Mouse (Mus musculus): ENCODE results near the gene Sct. TPM values are rescaled to one million over a fixed set of nuclear protein-coding genes. Genes with fewer than 3 reads are reported as not detected.
"Not testable (repeated sequence)": the region's sequence is repeated elsewhere in the genome, so short reads cannot be mapped to it uniquely, and the experiment has no call there.

Gene Sct
- polyA plus RNA-seq, 1 experiment from 2014 or later, result 2.7 TPM

GRCm38 (mm10) chr7:141263640-141264039, 15.3 kb downstream of the Sct start:
- no peaks in the 10 kb centered on the region for H3K9me3 ChIP-seq (replicated peaks)
- ATAC-seq (ENCODE audit: low FRiP score), result no peak
- peaks cover 61% of the 10 kb centered on the region for H3K36me3 ChIP-seq

GRCm38 (mm10) chr7:141261480-141261879, 17.5 kb downstream of the Sct start:
- no peak overlapping the region for H3K4me3 ChIP-seq
- H3K27ac ChIP-seq, result no peak overlapping the region
- no peaks in the 10 kb centered on the region for H3K9me3 ChIP-seq (replicated peaks)
- no peak for ATAC-seq (ENCODE audit: low FRiP score)
- peaks cover 83% of the 10 kb centered on the region for H3K36me3 ChIP-seq
- peaks cover 15% of the 10 kb centered on the region; the same call in 1 of the 2 replicates for H3K4me1 ChIP-seq
- H3K27me3 ChIP-seq, result no peaks in the 10 kb centered on the region; the same call in 1 of the 2 replicates
- H3K4me2 ChIP-seq (replicated peaks), result no peak overlapping the region
- H3K9ac ChIP-seq, result no peak overlapping the region
- 93% methylated on average over 3 of the region's 3 CpGs for WGBS

More at GRCm38 (mm10) chr7:141263640-141264039, 15.3 kb downstream of the Sct start:
- Histone ChIP-seq H3K4me2 (replicated peaks) (no peak overlapping the region), H3K27me3 (no peaks in the 10 kb centered on the region; the same call in 1 of the 2 replicates), H3K27ac (no peak overlapping the region), H3K4me3 (no peak overlapping the region), H3K9ac (no peak overlapping the region), H3K4me1 (peaks cover 15% of the 10 kb centered on the region; the same call in 1 of the 2 replicates)
- WGBS, result 90% methylated on average over 13 of the region's 13 CpGs

- H3K9me3 ChIP-seq (replicated peaks), result no peaks in the 10 kb centered on the region
- peaks cover 90% of the 10 kb centered on the region for H3K36me3 ChIP-seq
- H3K4me2 ChIP-seq (replicated peaks), result no peak overlapping the region
- H3K4me1 ChIP-seq, result no peaks in the 10 kb centered on the region
- no peak for ATAC-seq (ENCODE audit: low FRiP score)
- no peaks in the 10 kb centered on the region for H3K27me3 ChIP-seq
- no peak overlapping the region for H3K27ac ChIP-seq
- WGBS, result 92% methylated on average over 10 of the region's 10 CpGs
- H3K4me3 ChIP-seq, result no peak overlapping the region
- H3K9ac ChIP-seq, result no peak overlapping the region
Observed at GRCm38 (mm10) chr7:141256159-141256558, 22.8 kb downstream of the Sct start.

- H3K4me3 ChIP-seq; H3K27me3 ChIP-seq; H3K9ac ChIP-seq; ATAC-seq (ENCODE audit: low FRiP score); H3K4me1 ChIP-seq; H3K9me3 ChIP-seq (replicated peaks); H3K4me2 ChIP-seq (replicated peaks); H3K27ac ChIP-seq: not testable (repeated sequence)
- 90% methylated on average over 4 of the region's 4 CpGs for WGBS
- peaks cover 91% of the 10 kb centered on the region for H3K36me3 ChIP-seq
Observed at GRCm38 (mm10) chr7:141250486-141250885, 28.4 kb downstream of the Sct start.

GRCm38 (mm10) chr7:141231551-141231950, 47.4 kb downstream of the Sct start:
- Histone ChIP-seq H3K27me3 (no peaks in the 10 kb centered on the region), H3K4me2 (replicated peaks) (no peak overlapping the region), H3K36me3 (peaks cover 54% of the 10 kb centered on the region), H3K27ac (no peak overlapping the region), H3K9ac (no peak overlapping the region), H3K9me3 (replicated peaks) (no peaks in the 10 kb centered on the region), H3K4me1 (peaks cover 15% of the 10 kb centered on the region), H3K4me3 (no peak overlapping the region)
- 93% methylated on average over 9 of the region's 10 CpGs for WGBS
- ATAC-seq (ENCODE audit: low FRiP score), result no peak

GRCm38 (mm10) chr7:141231111-141231510, 47.8 kb downstream of the Sct start:
- WGBS, result 95% methylated on average over 3 of the region's 3 CpGs
- H3K27me3 ChIP-seq, result no peaks in the 10 kb centered on the region
- peaks cover 15% of the 10 kb centered on the region for H3K4me1 ChIP-seq
- peaks cover 51% of the 10 kb centered on the region for H3K36me3 ChIP-seq
- H3K27ac ChIP-seq, result no peak overlapping the region
- H3K4me3 ChIP-seq, result no peak overlapping the region
- no peak overlapping the region for H3K9ac ChIP-seq
- ATAC-seq (ENCODE audit: low FRiP score), result no peak
- H3K9me3 ChIP-seq (replicated peaks), result no peaks in the 10 kb centered on the region
- H3K4me2 ChIP-seq (replicated peaks), result no peak overlapping the region

GRCm38 (mm10) chr7:141230570-141230969, 48.4 kb downstream of the Sct start:
- Histone ChIP-seq H3K9me3 (replicated peaks) (no peaks in the 10 kb centered on the region), H3K27me3 (no peaks in the 10 kb centered on the region), H3K9ac (no peak overlapping the region), H3K4me3 (no peak overlapping the region), H3K4me1 (peaks cover 15% of the 10 kb centered on the region), H3K4me2 (replicated peaks) (peak overlapping the region; percentile 96), H3K36me3 (peaks cover 48% of the 10 kb centered on the region), H3K27ac (no peak overlapping the region)
- ATAC-seq (ENCODE audit: low FRiP score), result no peak
- 97% methylated on average over 4 of the region's 4 CpGs for WGBS

- peak overlapping the region; percentile 96 for H3K4me2 ChIP-seq (replicated peaks)
- H3K4me3 ChIP-seq, result peak overlapping the region; percentile 85
- peaks cover 15% of the 10 kb centered on the region for H3K4me1 ChIP-seq
- 57% methylated on average over 6 of the region's 6 CpGs for WGBS
- ATAC-seq (ENCODE audit: low FRiP score), result no peak
- H3K9me3 ChIP-seq (replicated peaks), result no peaks in the 10 kb centered on the region
- H3K36me3 ChIP-seq, result peaks cover 39% of the 10 kb centered on the region
- H3K27ac ChIP-seq, result no peak overlapping the region
- H3K9ac ChIP-seq, result peak overlapping the region; percentile 97
- H3K27me3 ChIP-seq, result no peaks in the 10 kb centered on the region
Observed at GRCm38 (mm10) chr7:141229702-141230101, 49.2 kb downstream of the Sct start.

Other genes starting within 250 kb of the Sct start
- gene B4galnt4, start 218.0 kb downstream of the Sct start, polyA plus RNA-seq (2016; fragmentation: Nextera tagmentation; extraction: Ambion mirVana), result 46.1 and 46.5 TPM in 2 replicates
- 3.1 and 4.5 TPM in 2 replicates for gene Pkp3, start 200.9 kb downstream of the Sct start, polyA plus RNA-seq (2016; fragmentation: Nextera tagmentation; extraction: Ambion mirVana)
- gene Sigirr, start 178.6 kb downstream of the Sct start, polyA plus RNA-seq (2016; fragmentation: Nextera tagmentation; extraction: Ambion mirVana), result 1.7 and 2.6 TPM in 2 replicates
- gene Ano9, start 161.3 kb downstream of the Sct start, polyA plus RNA-seq (2016; fragmentation: Nextera tagmentation; extraction: Ambion mirVana), result 0.59 and 0.81 TPM in 2 replicates
- 76.0 and 76.5 TPM in 2 replicates for gene Ptdss2, start 156.8 kb downstream of the Sct start, polyA plus RNA-seq (2016; fragmentation: Nextera tagmentation; extraction: Ambion mirVana)
- 61.0 and 61.9 TPM in 2 replicates for gene Rnh1, start 106.3 kb downstream of the Sct start, polyA plus RNA-seq (2016; fragmentation: Nextera tagmentation; extraction: Ambion mirVana)
- gene Hras, start 85.1 kb downstream of the Sct start, polyA plus RNA-seq (2016; fragmentation: Nextera tagmentation; extraction: Ambion mirVana), result 95.1 and 103 TPM in 2 replicates
- gene Lrrc56, start 85.0 kb downstream of the Sct start, polyA plus RNA-seq (2016; fragmentation: Nextera tagmentation; extraction: Ambion mirVana), result 10.8 and 12.2 TPM in 2 replicates
- gene Lmntd2, start 65.1 kb downstream of the Sct start, polyA plus RNA-seq (2016; fragmentation: Nextera tagmentation; extraction: Ambion mirVana), result 3.3 and 3.9 TPM in 2 replicates
- 34.7 and 35.6 TPM in 2 replicates for gene Rassf7, start 63.3 kb downstream of the Sct start, polyA plus RNA-seq (2016; fragmentation: Nextera tagmentation; extraction: Ambion mirVana)
- 95.5 and 99.3 TPM in 2 replicates for gene Phrf1, start 50.3 kb downstream of the Sct start, polyA plus RNA-seq (2016; fragmentation: Nextera tagmentation; extraction: Ambion mirVana)
- 1.1 and 1.5 TPM in 2 replicates for gene Irf7, start 12.7 kb downstream of the Sct start, polyA plus RNA-seq (2016; fragmentation: Nextera tagmentation; extraction: Ambion mirVana)
- not detected in 2 replicates for gene Cdhr5, start 2.3 kb downstream of the Sct start, polyA plus RNA-seq (2016; fragmentation: Nextera tagmentation; extraction: Ambion mirVana)
- gene Drd4, start 12.9 kb upstream of the Sct start, polyA plus RNA-seq (2016; fragmentation: Nextera tagmentation; extraction: Ambion mirVana), result 0.81 and 0.86 TPM in 2 replicates
- 96.5 and 96.6 TPM in 2 replicates for gene Deaf1, start 48.6 kb upstream of the Sct start, polyA plus RNA-seq (2016; fragmentation: Nextera tagmentation; extraction: Ambion mirVana)
- gene Tmem80, start 48.6 kb upstream of the Sct start, polyA plus RNA-seq (2016; fragmentation: Nextera tagmentation; extraction: Ambion mirVana), result 60.5 and 66.9 TPM in 2 replicates
- gene Eps8l2, start 59.7 kb upstream of the Sct start, polyA plus RNA-seq (2016; fragmentation: Nextera tagmentation; extraction: Ambion mirVana), result 2.6 and 2.7 TPM in 2 replicates
- 352 and 355 TPM in 2 replicates for gene Taldo1, start 113.1 kb upstream of the Sct start, polyA plus RNA-seq (2016; fragmentation: Nextera tagmentation; extraction: Ambion mirVana)
- gene Gatd1, start 135.0 kb upstream of the Sct start, polyA plus RNA-seq (2016; fragmentation: Nextera tagmentation; extraction: Ambion mirVana), result 52.2 and 54.1 TPM in 2 replicates
- 27.9 and 30.9 TPM in 2 replicates for gene Cend1, start 150.4 kb upstream of the Sct start, polyA plus RNA-seq (2016; fragmentation: Nextera tagmentation; extraction: Ambion mirVana)
- gene Slc25a22, start 158.8 kb upstream of the Sct start, polyA plus RNA-seq (2016; fragmentation: Nextera tagmentation; extraction: Ambion mirVana), result 54.8 and 62.1 TPM in 2 replicates
- gene Pidd1, start 164.9 kb upstream of the Sct start, polyA plus RNA-seq (2016; fragmentation: Nextera tagmentation; extraction: Ambion mirVana), result 10.8 and 11.6 TPM in 2 replicates
- 801 and 888 TPM in 2 replicates for gene Rplp2, start 168.2 kb upstream of the Sct start, polyA plus RNA-seq (2016; fragmentation: Nextera tagmentation; extraction: Ambion mirVana)
- gene Pnpla2, start 176.1 kb upstream of the Sct start, polyA plus RNA-seq (2016; fragmentation: Nextera tagmentation; extraction: Ambion mirVana), result 16.2 and 19.1 TPM in 2 replicates
- 7.7 and 8.9 TPM in 2 replicates for gene Cracr2b, start 182.0 kb upstream of the Sct start, polyA plus RNA-seq (2016; fragmentation: Nextera tagmentation; extraction: Ambion mirVana)
- gene Cd151, start 188.3 kb upstream of the Sct start, polyA plus RNA-seq (2016; fragmentation: Nextera tagmentation; extraction: Ambion mirVana), result 14.4 and 17.3 TPM in 2 replicates
- gene Polr2l, start 196.0 kb upstream of the Sct start, polyA plus RNA-seq (2016; fragmentation: Nextera tagmentation; extraction: Ambion mirVana), result 62.0 and 69.0 TPM in 2 replicates
- gene Tspan4, start 196.1 kb upstream of the Sct start, polyA plus RNA-seq (2016; fragmentation: Nextera tagmentation; extraction: Ambion mirVana), result 30.1 and 31.1 TPM in 2 replicates

All from hindbrain, embryonic 12.5 days (tissue).